Mouse (Mus musculus) c-Kit-positive CD71-positive TER-119-positive erythroid progenitor cells, embryonic 14.5 days (primary cell): ENCODE results near the gene Slc35f2.
A peak's percentile ranks its signal among the peaks of the same experiment; 100 is the strongest.

Experiments
- DNase-seq: peaks from one replicate; pipeline ENCODE4 v3.0.0-alpha.2; 2013; ENCODE audit warnings: low spot score

The Slc35f2 gene

GRCm38 (mm10) chr9:53771344-53772021 lies at the start of gene Slc35f2:
Gene Slc35f2 (plus strand): TSS chr9:53771538.
- no peak for DNase-seq

- DNase-seq = no peak
These were observed 30.4 kb upstream of the Slc35f2 start for GRCm38 (mm10) chr9:53740829-53741404.

- no peak for DNase-seq
These were observed 20.9 kb upstream of the Slc35f2 start for GRCm38 (mm10) chr9:53750411-53750810.

- DNase-seq = no peak
These were observed 20.4 kb upstream of the Slc35f2 start for GRCm38 (mm10) chr9:53750899-53751298.

GRCm38 (mm10) chr9:53754801-53755200 lies 16.5 kb upstream of the Slc35f2 start:
- DNase-seq = no peak

- no peak for DNase-seq
These were observed 13.2 kb upstream of the Slc35f2 start for GRCm38 (mm10) chr9:53758142-53758541.

GRCm38 (mm10) chr9:53764697-53765096 lies 6.6 kb upstream of the Slc35f2 start:
- no peak for DNase-seq

GRCm38 (mm10) chr9:53768486-53768885 lies 2.9 kb upstream of the Slc35f2 start:
- no peak for DNase-seq

GRCm38 (mm10) chr9:53770771-53771343 lies 481 bp upstream of the Slc35f2 start:
- no peak for DNase-seq

GRCm38 (mm10) chr9:53772121-53772561 lies 803 bp downstream of the Slc35f2 start:
- DNase-seq = no peak

- no peak for DNase-seq
These were observed 4.2 kb downstream of the Slc35f2 start for GRCm38 (mm10) chr9:53775511-53775910.

GRCm38 (mm10) chr9:53786561-53787407 lies 15.4 kb downstream of the Slc35f2 start:
- no peak for DNase-seq

- DNase-seq = no peak
These were observed 22.5 kb downstream of the Slc35f2 start for GRCm38 (mm10) chr9:53793830-53794330.

GRCm38 (mm10) chr9:53794490-53794889 lies 23.2 kb downstream of the Slc35f2 start:
- DNase-seq = no peak

GRCm38 (mm10) chr9:53795351-53795750 lies 24.0 kb downstream of the Slc35f2 start:
- DNase-seq = no peak

GRCm38 (mm10) chr9:53796386-53796785 lies 25.0 kb downstream of the Slc35f2 start:
- DNase-seq = no peak

GRCm38 (mm10) chr9:53797141-53797540 lies 25.8 kb downstream of the Slc35f2 start:
- DNase-seq = no peak

GRCm38 (mm10) chr9:53802921-53803320 lies 31.6 kb downstream of the Slc35f2 start:
- DNase-seq = no peak

GRCm38 (mm10) chr9:53806496-53807086 lies 35.3 kb downstream of the Slc35f2 start:
- no peak for DNase-seq

GRCm38 (mm10) chr9:53813418-53813817 lies 42.1 kb downstream of the Slc35f2 start:
- no peak for DNase-seq

- peak; percentile 30 for DNase-seq
These were observed 47.4 kb downstream of the Slc35f2 start for GRCm38 (mm10) chr9:53818760-53819159.

GRCm38 (mm10) chr9:53825318-53825717 lies 54.0 kb downstream of the Slc35f2 start:
- peak; percentile 18 for DNase-seq
